Mouse (Mus musculus) neural tube, embryonic 12.5 days (tissue): Measurements from ENCODE around the gene Mlh1. TPM values are rescaled to one million over a fixed set of nuclear protein-coding genes. Genes with fewer than 3 reads are reported as not detected.

Experiments used
- ATAC-seq: fragments of 200-750 bp; cut with Nextera tagmentation; 2 replicates; pipeline ENCODE4 v1.8.0; 2017; ENCODE audit warnings: low read depth, mild to moderate bottlenecking, moderate TSS enrichment, moderate library complexity; ENCODE audit not compliant: low FRiP score
- H3K27ac ChIP-seq: fragments of 300-500 bp; sonication (generic); 2 replicates; pipeline ENCODE4 v1.5.1; 2016
- H3K27me3 ChIP-seq: fragments of 300-500 bp; sonication (generic); replicated peaks from 2 replicates; pipeline ENCODE4 v1.6.1; 2016; ENCODE audit warnings: mild to moderate bottlenecking
- H3K36me3 ChIP-seq: fragments of 300-500 bp; sonication (generic); 2 replicates; pipeline ENCODE4 v1.6.1; 2016; ENCODE audit warnings: mild to moderate bottlenecking
- H3K4me1 ChIP-seq: fragments of 300-500 bp; sonication (generic); 2 replicates; pipeline ENCODE4 v1.6.1; 2016
- H3K4me2 ChIP-seq: fragments of 300-500 bp; sonication (generic); replicated peaks from 2 replicates; pipeline ENCODE4 v1.6.1; 2016; ENCODE audit warnings: mild to moderate bottlenecking
- H3K4me3 ChIP-seq: fragments of 300-500 bp; sonication (generic); 2 replicates; pipeline ENCODE4 v1.5.1; 2016
- H3K9ac ChIP-seq: fragments of 300-500 bp; sonication (generic); 2 replicates; pipeline ENCODE4 v1.6.1; 2016; ENCODE audit warnings: mild to moderate bottlenecking
- H3K9me3 ChIP-seq: fragments of 300-500 bp; sonication (generic); 2 replicates; pipeline ENCODE4 v1.6.1; 2016; ENCODE audit warnings: mild to moderate bottlenecking
- WGBS: fragments of 180-500 bp; shearing (Covaris S2); methylation state at CpG from one replicate; pipeline ENCODE4 v1.1.7; 2016; 5-methylcytosine and 5-hydroxymethylcytosine counted together
- polyA plus RNA-seq: library from polyadenylated mRNA; unstranded; fragments of >200 nt; fragmentation: Nextera tagmentation; extraction: Ambion mirVana; gene quantifications from 2 replicates; pipeline ENCODE4 v1.2.1, GENCODE M21; 2016

Gene Mlh1
- polyA plus RNA-seq: 34.8 and 39.9 TPM in 2 replicates

DNA sequence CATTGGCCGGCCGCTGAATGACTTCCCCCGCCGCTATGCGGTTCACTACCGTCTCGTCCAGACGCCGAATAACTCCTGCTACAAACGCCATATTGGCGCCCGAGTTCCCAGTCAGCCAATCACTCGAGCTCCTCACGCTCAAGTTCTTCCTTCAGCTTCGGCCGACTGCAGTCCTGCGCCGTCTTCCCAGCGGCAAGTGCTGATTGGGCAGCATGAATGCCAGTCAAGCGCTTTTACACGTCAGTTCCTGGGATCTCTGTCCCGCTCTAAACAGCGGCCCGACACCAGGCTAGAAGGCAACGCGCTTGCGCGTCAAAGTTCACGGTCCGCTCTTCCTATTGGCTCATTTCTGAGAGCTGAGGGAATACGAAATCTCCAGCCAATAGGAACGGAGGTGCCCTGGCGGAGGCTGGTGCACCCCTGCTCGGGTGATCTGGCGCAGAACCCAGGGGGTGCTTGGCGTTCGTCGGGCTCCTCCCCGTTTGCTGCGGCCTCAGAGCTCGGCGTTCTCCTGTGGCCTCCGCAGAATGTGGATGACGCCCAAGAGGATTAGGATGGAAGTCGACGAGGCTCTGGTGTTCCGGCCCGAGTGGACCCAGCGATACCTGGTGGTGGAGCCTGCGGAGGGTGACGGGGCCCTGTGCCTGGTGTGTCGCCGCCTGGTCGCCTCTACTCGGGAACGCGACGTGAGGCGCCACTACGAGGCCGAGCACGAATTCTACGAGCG, at the start of gene Mlh1, which contains the start of gene Epm2aip1:
Mlh1 (minus strand) TSS at position 358 of the 727 bp plus-strand sequence.
Epm2aip1 (plus strand) TSS at position 496 of the 727 bp plus-strand sequence.
- peak within 1 kb of the TSS; percentile 86 for H3K4me3 ChIP-seq
- H3K27me3 ChIP-seq: no peaks in the 10 kb centered on the region
- H3K27ac ChIP-seq: peak within 1 kb of the TSS; percentile 83
- under 1% methylated on average over 64 of the region's 64 CpGs for WGBS
- H3K9me3 ChIP-seq: no peaks in the 10 kb centered on the region
- peaks cover 12% of the 10 kb centered on the region; the same call in 1 of the 2 replicates for H3K36me3 ChIP-seq
- ATAC-seq: peak; percentile 100
- H3K9ac ChIP-seq: peak within 1 kb of the TSS; percentile 91
- peak within 1 kb of the TSS; percentile 90 for H3K4me2 ChIP-seq
- peaks cover 43% of the 10 kb centered on the region for H3K4me1 ChIP-seq

GRCm38 (mm10) chr9:111320912-111321311, 49.3 kb upstream of the Mlh1 start:
- WGBS: 85% methylated on average over 4 of the region's 4 CpGs
- Histone ChIP-seq H3K4me1 (no peaks in the 10 kb centered on the region), H3K36me3 (no peaks in the 10 kb centered on the region), H3K9ac (no peak overlapping the region), H3K9me3 (no peaks in the 10 kb centered on the region), H3K27ac (no peak overlapping the region), H3K4me3 (no peak overlapping the region), H3K4me2 (no peak overlapping the region), H3K27me3 (no peaks in the 10 kb centered on the region)
- no peak for ATAC-seq

DNA sequence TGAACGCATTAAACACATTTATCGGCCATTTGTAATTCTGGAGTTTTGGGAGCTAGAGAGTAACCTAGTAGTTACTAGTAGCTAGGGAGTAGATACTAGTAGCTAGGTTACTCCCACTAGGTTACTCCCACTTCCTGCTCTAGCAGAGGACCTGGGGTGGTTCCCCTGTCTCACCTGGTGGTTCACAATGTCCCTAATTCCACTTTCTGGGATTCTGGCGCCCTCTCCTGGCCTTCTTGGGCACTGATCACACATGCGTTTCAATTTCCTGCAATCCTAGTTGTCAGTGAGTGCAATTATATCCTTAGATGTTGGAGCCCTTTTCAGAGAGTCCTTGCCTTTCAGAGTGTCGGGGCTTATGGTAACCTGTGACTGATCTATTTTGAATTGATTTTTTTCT, 42.6 kb upstream of the Mlh1 start:
- H3K4me3 ChIP-seq: no peak overlapping the region
- H3K4me2 ChIP-seq: no peak overlapping the region
- H3K9me3 ChIP-seq: peaks cover 8% of the 10 kb centered on the region; the same call in 1 of the 2 replicates
- no peak overlapping the region for H3K27ac ChIP-seq
- peaks cover 17% of the 10 kb centered on the region for H3K4me1 ChIP-seq
- H3K36me3 ChIP-seq: no peaks in the 10 kb centered on the region
- H3K27me3 ChIP-seq: peaks cover 54% of the 10 kb centered on the region
- WGBS: 38% methylated on average over 5 of the region's 5 CpGs
- no peak for ATAC-seq
- H3K9ac ChIP-seq: no peak overlapping the region

- Histone ChIP-seq H3K27ac (no peak overlapping the region), H3K4me3 (no peak overlapping the region), H3K27me3 (peaks cover 57% of the 10 kb centered on the region), H3K9ac (no peak overlapping the region), H3K4me1 (peaks cover 17% of the 10 kb centered on the region), H3K9me3 (peaks cover 8% of the 10 kb centered on the region; the same call in 1 of the 2 replicates), H3K4me2 (no peak overlapping the region), H3K36me3 (no peaks in the 10 kb centered on the region)
- 18% methylated on average over 5 of the region's 5 CpGs for WGBS
- ATAC-seq: no peak
Observed at GRCm38 (mm10) chr9:111313793-111314192, 42.2 kb upstream of the Mlh1 start.

- no peaks in the 10 kb centered on the region for H3K36me3 ChIP-seq
- WGBS: 18% methylated on average over 6 of the region's 6 CpGs
- H3K4me1 ChIP-seq: peaks cover 17% of the 10 kb centered on the region
- ATAC-seq: no peak
- H3K27ac ChIP-seq: no peak overlapping the region
- 0 out of 2 replicates have a peak overlapping the region, but pooled peaks have one; percentile 93 for H3K4me2 ChIP-seq
- peaks cover 8% of the 10 kb centered on the region; the same call in 1 of the 2 replicates for H3K9me3 ChIP-seq
- H3K9ac ChIP-seq: no peak overlapping the region
- no peak overlapping the region for H3K4me3 ChIP-seq
- H3K27me3 ChIP-seq: peaks cover 57% of the 10 kb centered on the region
Observed at GRCm38 (mm10) chr9:111313299-111313698, 41.7 kb upstream of the Mlh1 start.

GRCm38 (mm10) chr9:111312442-111313141, 41.0 kb upstream of the Mlh1 start:
- Histone ChIP-seq H3K27me3 (peaks cover 57% of the 10 kb centered on the region), H3K4me1 (peaks cover 17% of the 10 kb centered on the region)

DNA sequence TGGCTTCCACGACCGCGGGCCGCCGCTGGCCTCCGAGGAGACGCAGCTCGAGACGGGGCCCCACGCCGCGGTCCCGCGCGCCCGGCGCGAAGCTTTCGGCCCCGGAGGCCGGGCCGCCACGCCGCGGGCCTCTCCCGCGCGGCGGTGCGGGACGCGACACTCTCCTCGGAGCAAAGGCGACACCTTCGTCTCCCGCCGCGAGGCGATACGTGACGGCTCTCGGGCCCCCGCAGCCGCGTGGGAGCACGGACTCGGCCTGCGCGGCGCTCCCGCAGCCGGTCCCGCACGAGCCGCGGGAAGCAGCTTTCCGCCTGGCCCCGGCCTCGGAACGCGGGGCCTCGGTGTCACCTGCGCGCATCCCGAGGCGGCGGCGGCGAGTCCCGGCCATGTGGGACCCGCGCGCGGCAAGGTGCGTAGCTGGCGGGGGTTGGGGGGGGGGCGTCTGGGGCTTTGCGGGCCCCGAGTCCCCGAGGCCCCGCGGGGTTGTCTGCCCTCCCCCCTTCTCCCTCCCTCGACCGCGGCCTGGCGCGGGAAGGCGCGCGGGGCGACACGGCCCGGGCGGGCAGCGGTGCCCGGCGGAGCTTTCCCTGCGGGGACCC, 40.4 kb upstream of the Mlh1 start:
- Histone ChIP-seq H3K27ac (no peak overlapping the region), H3K9ac (peak overlapping the region; percentile 53), H3K4me1 (peaks cover 17% of the 10 kb centered on the region), H3K4me3 (peak overlapping the region; percentile 48), H3K27me3 (peaks cover 57% of the 10 kb centered on the region), H3K9me3 (peaks cover 8% of the 10 kb centered on the region; the same call in 1 of the 2 replicates), H3K36me3 (no peaks in the 10 kb centered on the region), H3K4me2 (peak overlapping the region; percentile 93)
- ATAC-seq: peak; percentile 46; the same call in 1 of the 2 replicates
- 2% methylated on average over 66 of the region's 98 CpGs for WGBS

More at GRCm38 (mm10) chr9:111312442-111313141, 41.0 kb upstream of the Mlh1 start:
- peak; percentile 71 for ATAC-seq
- Histone ChIP-seq H3K9me3 (peaks cover 8% of the 10 kb centered on the region; the same call in 1 of the 2 replicates), H3K9ac (peak overlapping the region; percentile 53), H3K36me3 (no peaks in the 10 kb centered on the region), H3K4me3 (peak overlapping the region; percentile 48), H3K4me2 (peak overlapping the region; percentile 93), H3K27ac (no peak overlapping the region)
- WGBS: under 1% methylated on average over 35 of the region's 59 CpGs

- H3K4me2 ChIP-seq: peak within 1 kb of the TSS; percentile 93
- H3K4me3 ChIP-seq: peak within 1 kb of the TSS; percentile 48
- H3K27me3 ChIP-seq: peaks cover 57% of the 10 kb centered on the region
- H3K36me3 ChIP-seq: no peaks in the 10 kb centered on the region
- H3K9me3 ChIP-seq: peaks cover 8% of the 10 kb centered on the region; the same call in 1 of the 2 replicates
- peaks cover 17% of the 10 kb centered on the region for H3K4me1 ChIP-seq
- H3K9ac ChIP-seq: peak within 1 kb of the TSS; percentile 53
- 12% methylated on average over 72 of the region's 72 CpGs for WGBS
- ATAC-seq: peak; percentile 77
- H3K27ac ChIP-seq: no peak within 1 kb of the TSS
Observed at GRCm38 (mm10) chr9:111311031-111311842, 39.6 kb upstream of the Mlh1 start, which contains the start of gene Trank1. Trank1 (plus strand) TSS chr9:111311739.

DNA sequence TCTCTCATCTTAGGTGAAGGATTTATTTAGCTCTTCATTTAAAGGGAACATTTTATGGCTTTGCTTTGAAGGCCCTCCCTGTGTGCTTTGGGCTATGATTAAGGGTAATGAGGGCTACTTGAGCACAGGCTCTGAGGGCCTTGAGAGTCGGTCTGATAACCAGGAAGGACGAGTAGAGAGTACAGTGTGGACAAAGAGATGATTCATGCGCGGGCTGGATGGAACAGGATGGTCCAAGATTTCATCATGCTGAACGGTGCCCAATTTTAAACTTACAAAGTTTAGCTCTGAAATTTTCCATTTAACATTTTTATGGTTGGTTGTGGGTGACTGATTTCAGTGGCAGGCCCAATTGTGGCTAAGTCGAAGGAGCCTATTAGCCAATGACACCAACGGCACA, 34.6 kb upstream of the Mlh1 start:
- no peak for ATAC-seq
- H3K27me3 ChIP-seq: peaks cover 22% of the 10 kb centered on the region
- H3K9ac ChIP-seq: no peak overlapping the region
- 67% methylated on average over 7 of the region's 7 CpGs for WGBS
- H3K4me1 ChIP-seq: no peaks in the 10 kb centered on the region
- H3K4me2 ChIP-seq: no peak overlapping the region
- no peaks in the 10 kb centered on the region for H3K36me3 ChIP-seq
- peaks cover 3% of the 10 kb centered on the region; the same call in 1 of the 2 replicates for H3K9me3 ChIP-seq
- H3K4me3 ChIP-seq: no peak overlapping the region
- no peak overlapping the region for H3K27ac ChIP-seq

- no peak overlapping the region for H3K4me3 ChIP-seq
- no peak overlapping the region for H3K4me2 ChIP-seq
- 92% methylated on average over 6 of the region's 6 CpGs for WGBS
- ATAC-seq: no peak
- H3K9me3 ChIP-seq: no peaks in the 10 kb centered on the region
- no peaks in the 10 kb centered on the region for H3K36me3 ChIP-seq
- no peak overlapping the region for H3K9ac ChIP-seq
- H3K4me1 ChIP-seq: no peaks in the 10 kb centered on the region
- 0 out of 2 replicates have a peak, but pooled peaks cover 1% of the 10 kb centered on the region for H3K27me3 ChIP-seq
- no peak overlapping the region for H3K27ac ChIP-seq
Observed at GRCm38 (mm10) chr9:111304036-111304435, 32.4 kb upstream of the Mlh1 start.

- H3K36me3 ChIP-seq: no peaks in the 10 kb centered on the region
- 69% methylated on average over 12 of the region's 12 CpGs for WGBS
- no peaks in the 10 kb centered on the region for H3K9me3 ChIP-seq
- no peaks in the 10 kb centered on the region for H3K4me1 ChIP-seq
- H3K9ac ChIP-seq: no peak overlapping the region
- H3K4me2 ChIP-seq: no peak overlapping the region
- H3K4me3 ChIP-seq: no peak overlapping the region
- no peak overlapping the region for H3K27ac ChIP-seq
- no peaks in the 10 kb centered on the region for H3K27me3 ChIP-seq
- ATAC-seq: no peak
Observed at GRCm38 (mm10) chr9:111302196-111302831, 30.7 kb upstream of the Mlh1 start.
